Mouse (Mus musculus) E14TG2a.4 (cell line): Measurements from ENCODE around the gene Lef1.

Experiments
- CTCF ChIP-seq: conservative IDR thresholded peaks from 2 replicates; pipeline ENCODE4 v1.5.1; 2014; ENCODE audit warnings: low read length
- POU5F1 ChIP-seq: IDR thresholded peaks from 2 replicates; pipeline ENCODE4 v1.6.1; 2014; ENCODE audit warnings: low read length, borderline replicate concordance

- no peak for TF ChIP-seq CTCF
- TF ChIP-seq POU5F1 = no peak
These were observed 88.7 kb downstream of the Lef1 start for GRCm38 (mm10) chr3:131198991-131199390.
